Comparison of ENCODE assay signal across 31 mouse cellular contexts in the genomic region with DNA sequence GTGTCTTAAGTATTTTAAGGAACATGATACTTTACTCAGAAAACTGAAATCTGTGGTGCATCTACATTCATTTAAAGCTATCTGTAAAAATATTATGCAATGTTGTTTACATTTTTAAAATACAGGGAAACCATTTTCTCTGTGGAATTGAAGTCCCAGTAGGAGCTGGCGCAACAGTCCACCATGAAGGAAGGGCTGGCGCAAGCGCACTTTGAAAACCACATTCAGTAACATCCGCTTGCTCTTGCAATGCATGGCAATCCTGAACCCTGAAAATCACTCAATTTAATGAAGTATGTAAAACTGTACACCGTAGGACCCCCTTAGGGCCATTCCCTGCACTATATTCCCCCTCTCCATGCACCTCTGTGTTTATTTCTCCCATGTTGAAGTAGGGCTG. TPM values are rescaled to one million over a fixed set of nuclear protein-coding genes. Genes with fewer than 3 reads are reported as not detected.
"Had no signal": no experiment of that assay in that cellular context is flagged by ENCODE, and none has a peak within 500 bp of the region (broad histone marks: within the 10 kb centered on the region; RNA-seq: fewer than 3 reads in every experiment).

No protein-coding gene starts in this region.

- H3K9ac ChIP-seq: limb, embryonic 12.5 days; limb, embryonic 15.5 days; liver, embryonic 15.5 days; lung, embryonic 15.5 days; midbrain, embryonic 12.5 days; midbrain, embryonic 15.5 days; neural tube, embryonic 13.5 days had no signal

- H3K9me3 ChIP-seq: limb, embryonic 12.5 days; limb, embryonic 15.5 days; liver, embryonic 15.5 days; lung, embryonic 15.5 days; midbrain, embryonic 12.5 days; midbrain, embryonic 15.5 days; neural tube, embryonic 13.5 days had no signal

- H3K27me3 ChIP-seq: limb, embryonic 12.5 days; limb, embryonic 15.5 days; liver, embryonic 15.5 days; lung, embryonic 15.5 days; midbrain, embryonic 12.5 days; midbrain, embryonic 15.5 days; neural tube, embryonic 13.5 days had no signal

- H3K36me3 ChIP-seq: limb, embryonic 12.5 days; limb, embryonic 15.5 days; liver, embryonic 15.5 days; lung, embryonic 15.5 days; midbrain, embryonic 12.5 days; midbrain, embryonic 15.5 days; neural tube, embryonic 13.5 days had no signal

- DNase-seq: kidney, adult 18-20 months; kidney, adult 9 months; kidney, postnatal 14 days; kidney, postnatal 4 days; layer of hippocampus, postnatal 36 days; left cerebral cortex, postnatal 4 days; lung, postnatal 14 days; retina, postnatal 1 day; thymus, adult 18-20 months; thymus, postnatal 36 days had no signal

- ATAC-seq: inflammation-experienced regulatory T-cells, adult 6 months; intestine, embryonic 16.5 days; midbrain, embryonic 15.5 days had no signal

- H3K27ac ChIP-seq: limb, embryonic 12.5 days; limb, embryonic 15.5 days; liver, embryonic 15.5 days; lung, embryonic 15.5 days; midbrain, embryonic 12.5 days; midbrain, embryonic 15.5 days; neural tube, embryonic 13.5 days had no signal

- H3K4me1 ChIP-seq: limb, embryonic 12.5 days; limb, embryonic 15.5 days; liver, embryonic 15.5 days; lung, embryonic 15.5 days; midbrain, embryonic 12.5 days; midbrain, embryonic 15.5 days had no signal

- H3K4me2 ChIP-seq: limb, embryonic 12.5 days; limb, embryonic 15.5 days; liver, embryonic 11.5 days; liver, embryonic 15.5 days; lung, embryonic 15.5 days; midbrain, embryonic 12.5 days; midbrain, embryonic 15.5 days; neural tube, embryonic 13.5 days had no signal

- H3K4me3 ChIP-seq: limb, embryonic 12.5 days; limb, embryonic 15.5 days; liver, embryonic 15.5 days; lung, embryonic 15.5 days; midbrain, embryonic 12.5 days; midbrain, embryonic 15.5 days; myocyte; neural tube, embryonic 13.5 days had no signal

RNA-seq across cellular contexts. Expression of a gene that starts 31.9 kb away (rescaled TPM):
- total RNA-seq: left cerebral cortex, adult 8-10 months; megakaryocyte-erythroid progenitor cell, adult 5-6 weeks; monocyte, adult 5-6 weeks; neutrophil, adult 5-6 weeks had no signal
- polyA plus RNA-seq: inflammation-experienced regulatory T-cells, adult 6 months; intestine, embryonic 16.5 days; kidney, embryonic 16.5 days; limb, embryonic 12.5 days; limb, embryonic 15.5 days; liver, embryonic 11.5 days; liver, embryonic 15.5 days; lung, embryonic 15.5 days; midbrain, embryonic 12.5 days; midbrain, embryonic 15.5 days; myocyte; neural tube, embryonic 13.5 days; small intestine, adult 2 months; spleen, adult 2 months; stomach, embryonic 16.5 days; testis, adult 2 months; urinary bladder, adult 2 months had no signal

RNA-seq across cellular contexts. Expression of a gene that starts 50.8 kb away (rescaled TPM):
- total RNA-seq: monocyte, adult 5-6 weeks; neutrophil, adult 5-6 weeks had no signal
- polyA plus RNA-seq: inflammation-experienced regulatory T-cells, adult 6 months; intestine, embryonic 16.5 days; midbrain, embryonic 12.5 days; small intestine, adult 2 months; spleen, adult 2 months had no signal
